Mouse (Mus musculus): ENCODE data around the gene Phka1. TPM values are rescaled to one million over a fixed set of nuclear protein-coding genes. Genes with fewer than 3 reads are reported as not detected.
"Not testable (repeated sequence)": the region's sequence is repeated elsewhere in the genome, so short reads cannot be mapped to it uniquely, and the experiment has no call there.

Gene Phka1
- 10 to 100 TPM; 14.9 to 16.3 TPM for total RNA-seq (2021)

DNA sequence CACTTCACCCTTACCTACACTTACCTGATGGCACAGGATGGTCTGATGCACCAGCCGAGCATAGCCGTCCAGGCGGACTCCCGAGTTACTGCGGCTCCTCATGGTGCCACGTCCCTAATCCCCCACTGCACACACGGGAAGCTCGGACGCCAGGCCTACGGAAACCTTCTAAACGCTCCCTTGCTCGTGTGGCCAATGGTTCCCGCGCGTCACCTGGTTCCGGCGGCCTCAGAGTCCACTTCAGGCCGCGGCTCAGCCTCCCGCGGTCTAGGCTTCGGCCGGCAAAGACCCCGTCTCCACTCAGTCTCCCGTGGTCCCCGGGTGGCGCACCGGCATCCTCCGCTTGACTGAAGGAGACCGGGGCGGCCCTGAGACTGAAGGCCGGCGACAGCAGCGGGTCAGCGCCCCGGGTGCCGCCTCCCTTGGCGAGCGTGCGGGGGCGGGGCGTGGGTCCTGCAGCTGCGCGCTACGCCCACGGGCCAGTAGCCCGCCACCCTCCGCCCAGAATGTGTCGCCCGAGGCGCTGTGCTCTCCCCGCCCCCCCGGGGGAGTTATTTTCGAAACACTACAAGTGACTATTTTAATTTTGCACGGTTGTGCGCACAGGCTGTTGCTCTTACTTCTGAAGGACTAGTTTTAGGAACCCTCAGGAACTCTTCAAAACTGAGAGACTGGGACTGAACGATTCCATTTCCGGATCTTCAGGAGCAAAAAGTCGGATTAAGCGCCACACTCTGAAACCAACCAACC is at the start of gene Phka1:
TSS of gene Phka1 (minus strand) at position 424 of the 750 bp plus-strand sequence.
- intact Hi-C loops (cut with DNase I) = no loop called here
- peak; percentile 21 to 88 for DNase-seq (ENCODE audit: extremely low spot score in 1 of 2, low spot score in 2 of 2)

DNA sequence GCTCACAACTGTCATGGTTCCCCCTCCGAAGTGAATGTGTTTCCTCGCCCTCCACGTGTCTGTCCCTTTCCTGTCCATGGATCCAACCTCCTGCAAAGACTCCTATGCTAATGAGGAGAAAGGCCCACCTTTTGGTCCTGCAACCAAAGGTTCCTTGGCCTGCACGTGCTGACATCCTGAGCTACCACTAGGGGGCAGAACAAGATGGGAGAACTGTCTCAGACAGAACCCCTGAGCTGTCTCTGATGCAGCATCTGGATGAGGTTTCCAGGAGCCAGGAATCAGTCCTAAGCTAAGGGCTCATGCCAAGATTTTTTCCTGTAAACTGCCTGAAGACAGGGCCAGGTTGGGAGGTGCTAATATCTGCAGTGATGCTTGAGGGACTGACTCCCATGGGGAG is 45.2 kb upstream of the Phka1 start:
- intact Hi-C loops (cut with DNase I) = not testable (repeated sequence)
- peak; percentile 6 to 20 for DNase-seq (ENCODE audit: extremely low spot score in 1 of 2, low spot score in 2 of 2)

DNA sequence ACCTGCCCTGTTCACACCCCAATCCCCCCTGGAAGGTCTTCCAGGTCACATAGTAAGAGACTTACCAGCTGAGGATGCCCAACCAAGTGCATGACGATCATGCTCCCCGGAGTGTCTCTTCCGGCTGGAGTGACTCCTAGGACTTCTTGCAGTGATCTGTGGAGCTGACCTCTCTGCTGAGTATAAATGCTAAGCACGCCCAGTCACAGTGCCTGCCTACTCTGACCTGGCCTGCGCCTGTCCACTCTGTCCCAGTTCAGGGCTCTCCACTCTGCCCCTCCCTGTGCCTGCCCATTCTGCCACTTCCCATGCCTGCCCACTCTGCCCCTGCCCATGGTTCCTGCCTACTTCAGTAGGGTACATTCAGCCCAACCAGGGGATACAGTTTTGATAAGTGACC is 42.8 kb upstream of the Phka1 start, which contains the start of gene Gm3880:
TSS of gene Gm3880 (minus strand) at position 101 of the 400 bp plus-strand sequence.
- DNase-seq (ENCODE audit: extremely low spot score in 1 of 2, low spot score in 2 of 2) = not testable (repeated sequence)
- intact Hi-C loops (cut with DNase I) = loop anchor here (1.0 kb wide), 1 partner anchor 19 kb away; no protein-coding TSS in a partner anchor

DNA sequence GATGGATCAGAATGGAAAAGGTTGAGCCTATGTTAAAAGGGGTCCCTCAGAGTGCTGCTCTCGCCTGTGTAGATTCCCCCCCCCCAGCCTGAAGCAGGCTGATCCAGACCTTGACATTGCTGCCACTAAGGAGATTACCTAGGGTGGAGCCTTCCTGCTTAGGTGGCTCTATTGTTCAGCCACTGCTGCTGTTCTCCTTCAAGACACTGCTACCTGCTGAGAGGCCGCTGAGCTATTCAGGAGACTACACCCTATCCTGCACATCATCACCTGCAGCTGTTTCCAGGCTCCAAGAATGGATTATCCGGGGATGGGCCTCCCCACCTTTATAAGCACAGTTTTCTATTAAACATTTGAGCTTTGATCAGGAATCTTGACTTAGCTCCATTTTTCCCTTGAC is 40.7 kb upstream of the Phka1 start:
- DNase-seq (ENCODE audit: extremely low spot score in 1 of 2, low spot score in 2 of 2); intact Hi-C loops (cut with DNase I): not testable (repeated sequence)

DNA sequence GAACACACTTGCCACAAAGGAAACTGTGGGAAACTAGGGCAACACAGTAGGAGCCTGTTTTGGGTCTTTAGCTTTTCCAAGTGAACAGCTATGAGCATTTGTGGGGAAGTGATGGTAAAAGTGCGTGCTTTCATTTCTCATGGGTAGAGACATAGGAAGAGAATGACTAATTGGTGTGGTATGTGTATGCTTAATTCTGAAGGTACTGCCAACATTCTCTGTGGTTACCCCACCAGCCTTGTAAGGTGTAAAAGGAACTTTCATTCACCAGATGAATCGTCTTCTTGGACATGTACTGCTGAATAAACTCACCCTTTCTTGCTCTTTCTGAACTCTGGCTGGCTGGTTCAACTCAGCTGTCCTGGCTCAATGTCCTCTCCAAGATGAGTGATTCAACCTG is 22.6 kb upstream of the Phka1 start:
- intact Hi-C loops (cut with DNase I) = no loop called here
- no peak for DNase-seq (ENCODE audit: extremely low spot score in 1 of 2, low spot score in 2 of 2)

DNA sequence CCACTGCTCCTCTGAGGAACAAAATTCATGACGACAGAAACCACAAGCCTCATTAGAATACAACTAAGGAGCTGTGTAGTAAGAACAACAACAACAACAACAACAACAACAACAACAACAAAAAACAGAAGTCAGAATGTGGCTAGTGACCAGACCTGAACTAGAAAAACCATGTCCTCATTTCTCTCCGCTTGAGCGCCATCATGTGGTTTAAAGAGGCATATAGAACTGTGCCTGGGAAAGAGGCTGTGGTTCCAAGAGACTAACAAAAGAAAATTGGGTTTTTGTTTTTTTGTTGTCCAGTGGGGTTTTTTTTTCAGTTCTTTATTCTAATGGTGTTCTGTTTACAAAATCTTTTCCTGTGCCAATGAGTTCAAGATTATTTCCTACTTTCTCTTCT is 16.7 kb upstream of the Phka1 start:
- no peak for DNase-seq (ENCODE audit: extremely low spot score in 1 of 2, low spot score in 2 of 2)
- intact Hi-C loops (cut with DNase I) = no loop called here

DNA sequence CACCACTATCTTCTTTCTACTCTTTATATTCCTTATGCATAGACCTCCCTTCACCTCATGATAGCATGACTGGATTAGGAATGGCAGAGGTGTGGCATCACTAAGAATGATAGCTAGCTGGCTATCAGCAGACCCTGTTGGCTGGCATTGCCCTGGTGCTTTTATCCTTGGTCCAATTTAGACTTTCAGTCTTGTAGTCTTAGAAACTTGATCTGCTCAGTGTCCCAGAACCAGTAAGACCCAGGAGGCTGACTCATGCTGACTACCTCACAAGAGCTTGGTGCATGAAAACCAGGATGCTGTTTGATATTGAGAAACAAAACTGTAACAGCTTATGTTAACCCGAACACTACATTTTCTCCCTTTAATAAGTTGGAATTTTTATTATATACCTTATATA is 1.6 kb upstream of the Phka1 start:
- intact Hi-C loops (cut with DNase I) = no loop called here
- no peak for DNase-seq (ENCODE audit: extremely low spot score in 1 of 2, low spot score in 2 of 2)

DNA sequence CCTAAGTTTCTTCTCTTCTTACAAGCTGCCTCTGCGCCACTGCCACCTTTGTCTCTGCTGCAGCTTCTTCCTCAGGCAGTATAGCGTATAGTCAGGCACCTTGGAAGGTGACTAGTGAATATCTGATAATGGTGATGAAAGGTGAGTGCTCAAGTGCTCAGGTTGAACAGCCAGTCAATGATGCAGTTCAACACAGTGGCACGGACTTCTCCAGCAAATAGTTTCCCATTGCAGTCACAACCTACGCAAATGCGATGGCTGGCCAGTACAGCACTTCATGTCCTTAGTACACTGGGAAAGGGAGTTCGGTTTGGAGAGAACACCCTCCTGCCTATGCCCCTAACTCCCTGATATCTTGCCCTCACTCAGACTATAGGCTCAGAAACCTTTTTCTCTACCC is 1.1 kb upstream of the Phka1 start:
- intact Hi-C loops (cut with DNase I) = no loop called here

DNA sequence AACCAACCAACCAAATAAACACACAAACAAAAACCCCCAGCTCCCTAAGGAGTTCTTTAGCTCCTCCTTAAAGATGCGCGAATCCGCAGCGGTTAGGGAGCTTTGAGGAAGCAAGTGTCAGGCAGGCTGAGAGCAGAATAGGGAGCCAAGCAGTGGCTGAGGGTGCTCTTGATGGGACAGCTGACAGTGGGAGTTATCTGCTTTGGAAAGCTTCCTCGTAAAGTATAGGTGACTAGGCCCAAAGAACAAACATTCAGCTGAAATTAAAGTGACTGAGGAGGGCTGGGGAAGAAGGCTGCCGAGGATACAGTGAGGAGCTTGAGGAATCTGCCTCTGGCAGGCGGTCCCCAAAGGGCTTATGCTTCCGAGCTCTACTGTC is 516 bp upstream of the Phka1 start:
- no peak for DNase-seq (ENCODE audit: extremely low spot score in 1 of 2, low spot score in 2 of 2)
- intact Hi-C loops (cut with DNase I) = no loop called here

More for the DNA sequence above, 1.1 kb upstream of the Phka1 start:
- DNase-seq (ENCODE audit: extremely low spot score in 1 of 2, low spot score in 2 of 2) = no peak

DNA sequence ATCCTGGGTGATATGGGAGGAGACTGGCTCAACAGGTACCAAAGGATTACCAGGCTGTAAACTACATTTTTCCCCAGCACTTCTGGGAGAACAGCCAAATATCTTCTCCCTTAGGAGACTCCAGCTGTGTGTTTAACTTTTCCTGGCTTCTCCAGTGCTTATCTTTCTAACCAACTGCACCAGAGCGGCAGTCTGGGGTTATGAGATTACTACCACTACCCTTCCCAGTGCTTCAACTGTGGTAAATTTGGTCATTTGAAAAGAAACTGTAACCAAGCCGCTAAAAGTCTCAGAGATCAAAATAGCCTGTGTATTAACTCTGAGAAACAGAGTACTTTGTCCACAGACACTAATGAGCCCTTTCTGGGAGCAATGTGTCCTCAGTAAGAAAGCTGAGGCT is 42.8 kb downstream of the Phka1 start:
- intact Hi-C loops (cut with DNase I) = no loop called here
- DNase-seq (ENCODE audit: extremely low spot score in 1 of 2, low spot score in 2 of 2) = no peak

DNA sequence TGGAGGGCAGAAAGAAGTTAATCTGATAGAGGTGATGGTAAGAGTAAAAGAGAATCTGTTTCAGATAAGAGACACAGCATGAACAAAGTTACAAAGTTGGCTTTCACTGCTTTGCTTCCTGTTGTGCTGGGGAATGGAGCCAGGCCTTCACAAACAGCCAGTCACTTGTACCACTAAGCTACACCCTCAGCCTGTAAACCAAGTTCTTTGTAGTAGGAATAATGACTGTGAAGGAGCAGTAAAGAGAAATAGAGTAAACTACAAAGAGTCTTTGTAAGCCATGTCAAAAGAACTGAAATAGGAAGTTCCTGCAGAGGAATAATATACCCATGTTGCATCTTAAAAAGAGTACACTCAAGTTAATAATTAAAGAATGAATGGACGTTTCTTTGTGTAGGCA is 55.5 kb downstream of the Phka1 start:
- intact Hi-C loops (cut with DNase I) = no loop called here
- DNase-seq (ENCODE audit: extremely low spot score in 1 of 2, low spot score in 2 of 2) = no peak

DNA sequence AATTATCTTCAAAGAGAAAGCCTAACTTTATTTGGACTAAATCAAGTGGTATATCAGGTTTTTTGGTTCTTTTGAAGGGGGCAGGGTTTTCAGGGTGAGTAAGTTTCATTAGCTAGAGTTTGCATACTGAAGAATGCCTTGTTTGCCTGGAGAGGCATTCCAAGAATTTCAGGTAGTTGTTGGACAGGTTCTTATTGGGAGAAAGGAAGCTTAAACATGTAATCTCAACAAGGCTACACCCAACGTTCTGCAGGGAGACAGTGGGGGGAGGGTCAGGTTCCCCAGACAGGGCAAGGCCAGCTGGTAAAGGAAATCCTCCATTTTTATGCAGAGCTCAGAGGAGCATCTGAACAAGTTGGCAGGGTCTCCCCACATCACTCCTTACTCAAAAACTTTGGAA is 72.9 kb downstream of the Phka1 start:
- intact Hi-C loops (cut with DNase I) = no loop called here

DNA sequence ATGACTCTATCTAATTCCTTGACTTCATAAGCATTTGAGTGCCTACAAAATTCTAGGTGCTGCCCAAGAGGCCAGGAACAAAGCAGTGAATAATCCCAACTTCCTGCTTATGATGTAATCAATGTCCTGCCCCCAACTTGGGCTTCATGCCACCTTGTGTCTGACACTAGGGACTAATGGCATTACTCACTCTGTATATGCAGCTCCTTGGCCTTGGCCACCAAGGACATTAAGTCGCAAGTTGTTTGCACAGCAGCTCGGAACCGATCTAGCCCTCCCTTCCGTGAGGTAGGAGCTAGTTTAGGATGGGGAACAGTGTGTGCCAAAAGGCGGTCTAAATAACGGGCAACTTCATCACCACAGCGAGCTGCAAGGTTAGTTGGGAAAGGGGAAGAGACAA is 87.1 kb downstream of the Phka1 start:
- intact Hi-C loops (cut with DNase I) = no loop called here
- DNase-seq (ENCODE audit: extremely low spot score in 1 of 2, low spot score in 2 of 2) = no peak

More for the DNA sequence above, 72.9 kb downstream of the Phka1 start:
- DNase-seq (ENCODE audit: extremely low spot score in 1 of 2, low spot score in 2 of 2) = no peak

DNA sequence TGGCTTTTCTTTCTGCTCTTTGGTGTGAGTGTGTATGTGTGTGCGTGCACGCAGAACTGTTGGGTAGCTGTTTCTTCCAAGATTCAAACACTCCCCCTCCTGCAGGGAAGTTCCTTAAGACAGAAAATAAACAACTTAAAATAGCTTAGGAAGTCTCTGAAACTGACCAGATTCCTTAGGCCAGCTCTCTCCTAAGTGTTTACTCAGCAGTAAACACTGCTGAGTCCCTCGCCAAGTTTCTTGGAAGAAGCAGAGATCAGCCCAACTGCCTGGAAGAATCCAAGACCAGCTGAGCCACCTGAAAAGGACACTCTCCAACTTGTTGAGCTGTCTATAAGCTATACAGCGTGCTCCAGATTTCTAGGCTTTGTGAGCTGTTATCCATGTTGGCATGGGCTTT is 134.8 kb downstream of the Phka1 start:
- intact Hi-C loops (cut with DNase I) = no loop called here
- no peak for DNase-seq (ENCODE audit: extremely low spot score in 1 of 2, low spot score in 2 of 2)

DNA sequence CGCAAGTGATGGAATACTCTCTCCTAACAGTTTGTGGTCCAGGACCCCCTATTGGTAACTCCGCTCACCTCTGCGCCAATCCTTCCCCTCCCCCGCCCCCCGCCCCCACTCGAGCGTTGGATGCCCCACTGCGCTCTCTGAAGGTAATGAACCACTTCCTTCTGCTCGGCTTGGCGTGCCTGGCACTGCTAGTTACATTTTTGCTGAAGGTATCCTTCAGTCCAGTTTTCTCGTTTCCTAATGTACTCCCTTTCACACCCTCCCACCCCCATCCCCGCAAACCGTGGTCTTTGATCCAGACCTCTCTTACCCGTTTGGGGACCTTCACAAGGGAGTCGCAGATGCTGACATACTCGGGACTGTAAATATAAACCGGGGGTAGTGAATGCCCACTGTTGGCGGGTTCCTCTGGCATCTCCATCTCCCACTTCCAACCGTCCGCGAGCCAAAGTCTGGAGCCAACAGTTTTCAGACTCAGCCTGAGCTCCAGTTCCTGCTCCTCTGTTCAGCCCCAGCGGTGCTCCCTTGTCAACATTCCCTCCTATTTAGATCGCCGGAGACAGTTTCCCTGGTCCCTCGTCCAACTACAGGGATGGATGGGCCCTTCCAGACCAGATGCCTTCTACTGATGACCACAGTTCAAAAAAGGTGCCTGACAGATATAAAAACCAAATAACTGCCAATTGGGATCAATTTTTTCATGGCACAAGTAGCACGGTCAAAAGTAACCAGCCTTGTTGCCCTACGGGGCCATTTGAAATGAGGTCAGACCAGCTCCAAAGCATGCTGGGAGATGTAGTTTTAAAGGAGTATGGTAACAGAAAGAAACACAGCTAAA is 139.2 kb downstream of the Phka1 start, which contains the start of gene Hdac8:
TSS of gene Hdac8 (minus strand) at position 716 of the 838 bp plus-strand sequence.
- DNase-seq (ENCODE audit: extremely low spot score in 1 of 2, low spot score in 2 of 2) = peak; percentile 42 to 50
- intact Hi-C loops (cut with DNase I) = no loop called here

DNA sequence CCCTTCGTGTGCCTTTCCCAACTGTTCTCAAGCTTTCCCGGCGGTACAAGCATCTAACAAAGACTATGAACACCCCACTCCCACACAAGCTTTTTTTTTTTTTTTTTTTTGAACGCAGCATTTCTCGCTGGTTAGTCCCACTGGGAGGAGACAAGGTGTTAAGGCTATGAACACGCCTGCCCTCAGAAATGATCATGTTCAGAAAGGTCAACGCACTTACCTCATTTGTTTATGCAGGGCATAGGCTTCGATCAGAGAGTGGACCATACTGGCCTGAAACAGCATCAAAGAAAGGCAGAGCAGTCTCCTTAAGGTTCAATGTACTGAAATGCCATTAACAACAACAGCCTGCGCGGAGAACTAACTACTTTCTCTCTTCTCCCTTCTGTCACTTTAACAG is 139.9 kb downstream of the Phka1 start:
- DNase-seq (ENCODE audit: extremely low spot score in 1 of 2, low spot score in 2 of 2) = no peak
- intact Hi-C loops (cut with DNase I) = no loop called here

DNA sequence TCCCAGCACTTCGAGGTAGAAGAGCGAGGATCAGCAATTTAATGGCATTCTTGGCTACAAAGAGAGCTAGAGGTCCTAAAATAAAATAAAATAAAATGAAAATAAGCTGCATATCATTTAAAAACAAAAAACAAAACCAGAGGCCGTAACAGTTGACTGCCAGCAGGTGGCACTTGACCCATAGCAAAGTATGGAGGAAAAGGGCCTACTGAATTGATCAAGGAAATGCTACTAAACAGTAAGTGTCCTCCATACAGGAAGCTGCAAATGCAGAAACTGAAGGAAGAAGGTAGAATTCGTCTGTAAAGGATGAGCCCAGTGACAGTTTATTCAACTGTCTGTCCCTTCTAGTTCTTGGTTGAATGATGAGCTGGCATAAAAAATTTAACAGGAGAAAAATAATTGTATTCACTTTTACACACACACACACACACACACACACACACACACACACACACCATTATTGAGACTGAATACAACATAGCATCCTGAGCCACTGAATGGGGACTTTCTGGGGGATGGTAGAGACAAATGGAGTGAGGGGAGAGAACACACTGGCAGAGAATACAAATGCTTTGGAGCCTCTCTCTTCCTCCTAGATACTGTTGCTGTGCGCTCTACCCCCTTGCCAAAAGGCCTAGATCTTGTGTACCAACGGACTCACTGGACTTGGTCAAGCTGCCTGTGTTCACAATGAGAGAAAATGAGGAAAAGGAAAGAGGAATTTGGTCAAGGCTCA is 149.9 kb downstream of the Phka1 start:
- DNase-seq (ENCODE audit: extremely low spot score in 1 of 2, low spot score in 2 of 2) = no peak
- intact Hi-C loops (cut with DNase I) = no loop called here

DNA sequence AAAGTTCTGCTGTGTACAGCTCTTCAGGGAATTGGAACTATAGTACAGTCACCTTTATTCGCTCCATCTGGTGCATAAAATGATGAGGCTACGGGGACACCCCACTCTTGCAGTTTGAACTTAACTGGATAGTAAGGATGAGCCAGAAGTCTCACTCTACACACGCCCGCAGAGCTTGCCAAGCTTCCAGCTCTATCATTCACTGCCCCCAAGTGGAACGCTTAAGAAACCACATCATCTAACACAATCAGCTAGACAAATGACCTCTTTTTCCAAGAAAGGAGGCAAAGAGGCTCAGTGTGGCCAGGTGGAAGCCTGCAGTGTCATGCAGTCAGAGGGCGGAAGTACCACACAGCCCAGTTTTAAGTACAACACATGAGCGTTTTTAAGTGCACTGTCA is 158.5 kb downstream of the Phka1 start:
- intact Hi-C loops (cut with DNase I) = no loop called here
- no peak for DNase-seq (ENCODE audit: extremely low spot score in 1 of 2, low spot score in 2 of 2)

DNA sequence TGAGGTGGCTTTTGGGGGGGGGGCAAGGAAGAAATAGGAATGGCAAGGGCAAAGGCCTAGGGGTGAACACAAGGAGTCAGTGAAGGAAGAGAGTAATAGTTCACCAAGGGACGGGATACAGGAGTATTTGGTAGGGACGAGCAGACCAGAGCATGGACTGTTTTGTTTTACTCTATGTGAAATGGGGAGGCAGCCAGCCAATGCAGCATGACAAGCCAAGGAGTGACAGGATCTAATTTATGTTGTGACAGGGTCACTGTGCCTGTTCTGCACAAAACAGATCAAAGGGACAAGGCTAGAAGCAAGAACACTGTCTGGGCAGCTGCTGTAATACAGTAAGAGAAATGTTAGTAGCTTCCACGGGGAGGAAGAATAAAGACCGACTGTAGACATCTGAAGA is 164.4 kb downstream of the Phka1 start:
- no peak for DNase-seq (ENCODE audit: extremely low spot score in 1 of 2, low spot score in 2 of 2)
- intact Hi-C loops (cut with DNase I) = no loop called here
